Mouse (Mus musculus) embryonic facial prominence, embryonic 12.5 days (tissue): ENCODE results near the gene Tpx2. TPM values are rescaled to one million over a fixed set of nuclear protein-coding genes. Genes with fewer than 3 reads are reported as not detected.

Experiments used
- ATAC-seq: fragments of 200-750 bp; cut with Nextera tagmentation; 2 replicates; pipeline ENCODE4 v1.8.0; 2017; ENCODE audit not compliant: insufficient number of reproducible peaks, insufficient read depth, low FRiP score, low TSS enrichment
- H3K27ac ChIP-seq: fragments of 300-500 bp; sonication (generic); 2 replicates; pipeline ENCODE4 v1.5.1; 2016; ENCODE audit warnings: mild to moderate bottlenecking
- H3K27me3 ChIP-seq: fragments of 300-500 bp; sonication (generic); 2 replicates; pipeline ENCODE4 v1.6.1; 2016; ENCODE audit warnings: mild to moderate bottlenecking, moderate library complexity
- H3K36me3 ChIP-seq: fragments of 300-500 bp; sonication (generic); 2 replicates; pipeline ENCODE4 v1.6.1; 2016; ENCODE audit warnings: mild to moderate bottlenecking
- H3K4me1 ChIP-seq: fragments of 300-500 bp; sonication (generic); 2 replicates; pipeline ENCODE4 v1.6.1; 2016
- H3K4me2 ChIP-seq: fragments of 300-500 bp; sonication (generic); replicated peaks from 2 replicates; pipeline ENCODE4 v1.6.1; 2016; ENCODE audit warnings: mild to moderate bottlenecking, moderate library complexity
- H3K4me3 ChIP-seq: fragments of 300-500 bp; sonication (generic); 2 replicates; pipeline ENCODE4 v1.5.1; 2016; ENCODE audit warnings: mild to moderate bottlenecking
- H3K9ac ChIP-seq: fragments of 300-500 bp; sonication (generic); 2 replicates; pipeline ENCODE4 v1.6.1; 2016; ENCODE audit warnings: mild to moderate bottlenecking, moderate library complexity
- H3K9me3 ChIP-seq: fragments of 300-500 bp; sonication (generic); 2 replicates; pipeline ENCODE4 v1.6.1; 2016; ENCODE audit warnings: mild to moderate bottlenecking, moderate library complexity
- WGBS: fragments of 180-500 bp; shearing (Covaris S2); methylation state at CpG from one replicate; pipeline ENCODE4 v1.1.7; 2016; 5-methylcytosine and 5-hydroxymethylcytosine counted together
- microRNA-seq: library from miRNA; unstranded; fragments of <30 nt; microRNA quantifications from one replicate; pipeline ENCODE4, GENCODE M21; 2017
- polyA plus RNA-seq: library from polyadenylated mRNA; unstranded; fragments of >200 nt; fragmentation: Nextera tagmentation; extraction: Ambion mirVana; gene quantifications from 2 replicates; pipeline ENCODE4 v1.2.1, GENCODE M21; 2016

Gene Tpx2
- polyA plus RNA-seq, 1 experiment from 2014 or later: 106 TPM

GRCm38 (mm10) chr2:152933614-152934013 is 85.8 kb downstream of the Tpx2 start:
- Histone ChIP-seq H3K27ac (no peak overlapping the region), H3K27me3 (0 out of 2 replicates have a peak, but pooled peaks cover 5% of the 10 kb centered on the region), H3K4me3 (no peak overlapping the region), H3K9ac (no peak overlapping the region), H3K36me3 (no peaks in the 10 kb centered on the region), H3K4me1 (no peaks in the 10 kb centered on the region), H3K9me3 (no peaks in the 10 kb centered on the region), H3K4me2 (no peak overlapping the region)
- ATAC-seq: no peak
- 19% methylated on average over 5 of the region's 5 CpGs for WGBS

- no peaks in the 10 kb centered on the region for H3K9me3 ChIP-seq
- WGBS: 15% methylated on average over 4 of the region's 4 CpGs
- no peak overlapping the region for H3K4me2 ChIP-seq
- no peaks in the 10 kb centered on the region for H3K36me3 ChIP-seq
- peaks cover 12% of the 10 kb centered on the region for H3K4me1 ChIP-seq
- ATAC-seq: no peak
- peaks cover 58% of the 10 kb centered on the region for H3K27me3 ChIP-seq
- no peak overlapping the region for H3K9ac ChIP-seq
- H3K27ac ChIP-seq: no peak overlapping the region
- H3K4me3 ChIP-seq: no peak overlapping the region
These were observed 92.1 kb downstream of the Tpx2 start for GRCm38 (mm10) chr2:152939846-152940245.

- H3K9me3 ChIP-seq: no peaks in the 10 kb centered on the region
- no peak overlapping the region for H3K4me2 ChIP-seq
- H3K4me3 ChIP-seq: no peak overlapping the region
- peaks cover 12% of the 10 kb centered on the region for H3K4me1 ChIP-seq
- H3K9ac ChIP-seq: no peak overlapping the region
- no peak for ATAC-seq
- H3K27ac ChIP-seq: no peak overlapping the region
- WGBS: 74% methylated on average over 6 of the region's 6 CpGs
- H3K27me3 ChIP-seq: peaks cover 71% of the 10 kb centered on the region
- no peaks in the 10 kb centered on the region for H3K36me3 ChIP-seq
These were observed 93.3 kb downstream of the Tpx2 start for GRCm38 (mm10) chr2:152941106-152941505.

GRCm38 (mm10) chr2:152941776-152942175 is 94.0 kb downstream of the Tpx2 start:
- no peak overlapping the region for H3K9ac ChIP-seq
- H3K27me3 ChIP-seq: peaks cover 71% of the 10 kb centered on the region
- peaks cover 12% of the 10 kb centered on the region for H3K4me1 ChIP-seq
- ATAC-seq: no peak
- no peaks in the 10 kb centered on the region for H3K36me3 ChIP-seq
- no peak overlapping the region for H3K4me2 ChIP-seq
- WGBS: 37% methylated on average over 7 of the region's 7 CpGs
- H3K4me3 ChIP-seq: no peak overlapping the region
- no peaks in the 10 kb centered on the region for H3K9me3 ChIP-seq
- H3K27ac ChIP-seq: no peak overlapping the region

- peak overlapping the region; percentile 94 for H3K4me2 ChIP-seq
- no peak overlapping the region for H3K27ac ChIP-seq
- no peak for ATAC-seq
- peak overlapping the region; percentile 51 for H3K9ac ChIP-seq
- H3K4me3 ChIP-seq: peak overlapping the region; percentile 46
- no peaks in the 10 kb centered on the region for H3K36me3 ChIP-seq
- WGBS: under 1% methylated on average over 58 of the region's 65 CpGs
- H3K4me1 ChIP-seq: peaks cover 12% of the 10 kb centered on the region
- no peaks in the 10 kb centered on the region for H3K9me3 ChIP-seq
- H3K27me3 ChIP-seq: peaks cover 78% of the 10 kb centered on the region
These were observed 95.2 kb downstream of the Tpx2 start for GRCm38 (mm10) chr2:152942898-152943515.

GRCm38 (mm10) chr2:152943568-152943967 is 95.8 kb downstream of the Tpx2 start:
- no peak overlapping the region for H3K9ac ChIP-seq

GRCm38 (mm10) chr2:152944013-152944412 is 96.2 kb downstream of the Tpx2 start:
- H3K4me3 ChIP-seq: no peak overlapping the region
- no peak overlapping the region for H3K27ac ChIP-seq
- H3K4me2 ChIP-seq: no peak overlapping the region
- H3K36me3 ChIP-seq: no peaks in the 10 kb centered on the region
- peaks cover 82% of the 10 kb centered on the region for H3K27me3 ChIP-seq
- 56% methylated on average over 9 of the region's 9 CpGs for WGBS
- H3K9me3 ChIP-seq: no peaks in the 10 kb centered on the region
- ATAC-seq: no peak
- H3K4me1 ChIP-seq: peaks cover 12% of the 10 kb centered on the region
- no peak overlapping the region for H3K9ac ChIP-seq

More at GRCm38 (mm10) chr2:152943568-152943967, 95.8 kb downstream of the Tpx2 start:
- Histone ChIP-seq H3K36me3 (no peaks in the 10 kb centered on the region), H3K27ac (no peak overlapping the region), H3K9me3 (no peaks in the 10 kb centered on the region), H3K4me1 (peaks cover 12% of the 10 kb centered on the region), H3K27me3 (peaks cover 78% of the 10 kb centered on the region), H3K4me3 (peak overlapping the region; percentile 46), H3K4me2 (peak overlapping the region; percentile 94)
- no peak for ATAC-seq
- WGBS: 6% methylated on average over 8 of the region's 8 CpGs

Small RNAs within 50 kb of the gene (microRNA-seq; reads per million reads assigned to microRNA genes)
- 0.73 reads per million for gene Mir5622

Other genes starting within 250 kb of the Tpx2 start
- gene Defb45, start 248.6 kb upstream of the Tpx2 start, polyA plus RNA-seq: not detected in 2 replicates
- not detected in 2 replicates for gene Defb36, start 243.6 kb upstream of the Tpx2 start, polyA plus RNA-seq
- not detected in 2 replicates for gene Defb25, start 224.9 kb upstream of the Tpx2 start, polyA plus RNA-seq
- 1.1 and 1.6 TPM in 2 replicates for gene Rem1, start 221.0 kb upstream of the Tpx2 start, polyA plus RNA-seq
- 129 and 131 TPM in 2 replicates for gene H13, start 178.5 kb upstream of the Tpx2 start, polyA plus RNA-seq
- 36.4 and 38.9 TPM in 2 replicates for gene Mcts2, start 160.9 kb upstream of the Tpx2 start, polyA plus RNA-seq
- 168 and 170 TPM in 2 replicates for gene Id1, start 111.7 kb upstream of the Tpx2 start, polyA plus RNA-seq
- 14.3 and 14.5 TPM in 2 replicates for gene Cox4i2, start 93.8 kb upstream of the Tpx2 start, polyA plus RNA-seq
- 104 and 105 TPM in 2 replicates for gene Bcl2l1, start 16.2 kb upstream of the Tpx2 start, polyA plus RNA-seq
- 0.06 TPM in 1 of 2 replicates, not detected in the other for gene Mylk2, start 63.4 kb downstream of the Tpx2 start, polyA plus RNA-seq
- gene Foxs1, start 85.2 kb downstream of the Tpx2 start, polyA plus RNA-seq: 0.80 and 0.84 TPM in 2 replicates
- 0.90 and 1.4 TPM in 2 replicates for gene Dusp15, start 103.7 kb downstream of the Tpx2 start, polyA plus RNA-seq
- gene Ttll9, start 114.5 kb downstream of the Tpx2 start, polyA plus RNA-seq: 0.50 and 0.97 TPM in 2 replicates
- 121 and 123 TPM in 2 replicates for gene Pdrg1, start 167.5 kb downstream of the Tpx2 start, polyA plus RNA-seq
- 0.33 and 0.61 TPM in 2 replicates for gene Xkr7, start 183.9 kb downstream of the Tpx2 start, polyA plus RNA-seq
- gene Ccm2l, start 218.0 kb downstream of the Tpx2 start, polyA plus RNA-seq: 2.6 and 4.3 TPM in 2 replicates